Mouse (Mus musculus): ENCODE measurements around the gene Fam131a. TPM values are rescaled to one million over a fixed set of nuclear protein-coding genes. Genes with fewer than 3 reads are reported as not detected.
"Not testable (repeated sequence)": the region's sequence is repeated elsewhere in the genome, so short reads cannot be mapped to it uniquely, and the experiment has no call there.

Gene Fam131a
- total RNA-seq (2015): 0.09 and 0.33 TPM in 2 replicates
- 0.16 and 0.55 TPM in 2 replicates for total RNA-seq (2017)

GRCm38 (mm10) chr16:20693111-20693701 lies at the start of gene Fam131a:
Gene Fam131a, plus strand, starts transcription at chr16:20693241.
- peak; percentile 83 for ATAC-seq (ENCODE audit: poor library complexity, severe bottlenecking)

- ATAC-seq (ENCODE audit: poor library complexity, severe bottlenecking): no peak
Observed at GRCm38 (mm10) chr16:20643911-20644310, 49.1 kb upstream of the Fam131a start.

GRCm38 (mm10) chr16:20651076-20651946 lies 41.7 kb upstream of the Fam131a start, which contains the start of gene Psmd2:
Gene Psmd2, plus strand, starts transcription at chr16:20651652.
- ATAC-seq (ENCODE audit: poor library complexity, severe bottlenecking): peak; percentile 99

- ATAC-seq (ENCODE audit: poor library complexity, severe bottlenecking): peak; percentile 6; the same call in 1 of the 2 replicates
Observed at GRCm38 (mm10) chr16:20651947-20652310, 41.1 kb upstream of the Fam131a start.

GRCm38 (mm10) chr16:20653315-20653714 lies 39.7 kb upstream of the Fam131a start:
- no peak for ATAC-seq (ENCODE audit: poor library complexity, severe bottlenecking)

GRCm38 (mm10) chr16:20657661-20658060 lies 35.4 kb upstream of the Fam131a start:
- no peak for ATAC-seq (ENCODE audit: poor library complexity, severe bottlenecking)

GRCm38 (mm10) chr16:20668013-20668412 lies 25.0 kb upstream of the Fam131a start, which contains the start of gene Eif4g1:
Gene Eif4g1, plus strand, starts transcription at chr16:20668313.
- ATAC-seq (ENCODE audit: poor library complexity, severe bottlenecking): not testable (repeated sequence)

GRCm38 (mm10) chr16:20670291-20670690 lies 22.8 kb upstream of the Fam131a start:
- ATAC-seq (ENCODE audit: poor library complexity, severe bottlenecking): no peak

GRCm38 (mm10) chr16:20671886-20672285 lies 21.2 kb upstream of the Fam131a start:
- no peak for ATAC-seq (ENCODE audit: poor library complexity, severe bottlenecking)

- peak; percentile 89 for ATAC-seq (ENCODE audit: poor library complexity, severe bottlenecking)
Observed at GRCm38 (mm10) chr16:20672500-20672902, 20.5 kb upstream of the Fam131a start.

- peak; percentile 63 for ATAC-seq (ENCODE audit: poor library complexity, severe bottlenecking)
Observed at GRCm38 (mm10) chr16:20672965-20673705, 19.9 kb upstream of the Fam131a start.

- no peak for ATAC-seq (ENCODE audit: poor library complexity, severe bottlenecking)
Observed at GRCm38 (mm10) chr16:20673706-20674303, 19.2 kb upstream of the Fam131a start.

- no peak for ATAC-seq (ENCODE audit: poor library complexity, severe bottlenecking)
Observed at GRCm38 (mm10) chr16:20675213-20675612, 17.8 kb upstream of the Fam131a start.

- no peak for ATAC-seq (ENCODE audit: poor library complexity, severe bottlenecking)
Observed at GRCm38 (mm10) chr16:20676702-20677101, 16.3 kb upstream of the Fam131a start.

- no peak for ATAC-seq (ENCODE audit: poor library complexity, severe bottlenecking)
Observed at GRCm38 (mm10) chr16:20677380-20677779, 15.7 kb upstream of the Fam131a start.

GRCm38 (mm10) chr16:20677974-20678675 lies 14.9 kb upstream of the Fam131a start:
- peak; percentile 81 for ATAC-seq (ENCODE audit: poor library complexity, severe bottlenecking)

GRCm38 (mm10) chr16:20690774-20691173 lies 2.3 kb upstream of the Fam131a start:
- no peak for ATAC-seq (ENCODE audit: poor library complexity, severe bottlenecking)

- no peak for ATAC-seq (ENCODE audit: poor library complexity, severe bottlenecking)
Observed at GRCm38 (mm10) chr16:20691617-20692016, 1.4 kb upstream of the Fam131a start.

GRCm38 (mm10) chr16:20692241-20692965 lies 638 bp upstream of the Fam131a start:
- ATAC-seq (ENCODE audit: poor library complexity, severe bottlenecking): no peak

Data from megakaryocyte, adult 5-6 weeks (primary cell).